In genomic region chr1:159750876-159751275, GRCm38 (mm10) we compare ENCODE assay signal across 11 mouse cellular contexts.
"Had no signal": no experiment of that assay in that cellular context is flagged by ENCODE, and none has a peak within 500 bp of the region (broad histone marks: within the 10 kb centered on the region; RNA-seq: fewer than 3 reads in every experiment).

No protein-coding gene starts in this region.

- ATAC-seq: liver, embryonic 12.5 days; midbrain, embryonic 16.5 days had no signal

- DNase-seq: kidney, adult 8-10 months; kidney, postnatal 25 days; lung, embryonic 14.5 days; lung, postnatal 10 days; lung, postnatal 4 days; right cerebral cortex, postnatal 4 days; spleen, adult 18-20 months; thymus, adult 18-20 months; thymus, postnatal 14 days had no signal
